In the genomic region with DNA sequence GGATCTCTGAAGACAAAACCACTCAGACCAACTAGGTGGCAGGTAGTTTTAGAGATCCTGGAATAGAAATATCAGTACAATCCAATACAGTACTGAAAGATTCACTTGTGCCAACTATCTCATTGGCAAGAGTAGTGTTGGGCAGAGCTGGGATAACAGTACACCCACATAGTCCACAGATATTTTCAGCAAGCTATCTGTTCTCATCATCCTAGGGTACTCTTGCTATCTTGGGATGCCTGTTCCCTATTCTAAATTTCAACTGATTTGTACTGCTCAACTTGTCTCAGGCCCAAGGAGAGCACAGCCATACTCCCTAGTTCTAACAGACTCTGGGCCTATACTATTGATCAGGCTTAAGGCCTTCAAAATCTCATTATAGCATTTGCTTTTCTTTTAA, we compare ENCODE assay signal across 16 mouse cellular contexts.
"Had no signal": no experiment of that assay in that cellular context is flagged by ENCODE, and none has a peak within 500 bp of the region (broad histone marks: within the 10 kb centered on the region; RNA-seq: fewer than 3 reads in every experiment).

No protein-coding gene starts in this region.

- H3K27me3 ChIP-seq: liver, embryonic 15.5 days; lung, embryonic 15.5 days; megakaryocyte, embryonic 14.5 days; midbrain, embryonic 13.5 days; midbrain, embryonic 15.5 days; neural tube, embryonic 12.5 days; stomach, embryonic 15.5 days had no signal

- H3K36me3 ChIP-seq: liver, embryonic 15.5 days; lung, embryonic 15.5 days; midbrain, embryonic 13.5 days; midbrain, embryonic 15.5 days; neural tube, embryonic 12.5 days; stomach, embryonic 15.5 days had no signal

- DNase-seq: liver, postnatal 0 days; lung, adult 2 months; lung, postnatal 14 days; lung, postnatal 36 days; thymus, adult 18-20 months; thymus, postnatal 25 days; thymus, postnatal 4 days had no signal

- H3K4me3 ChIP-seq: liver, embryonic 15.5 days; lung, embryonic 15.5 days; megakaryocyte, embryonic 14.5 days; midbrain, embryonic 13.5 days; midbrain, embryonic 15.5 days; neural tube, embryonic 12.5 days; stomach, embryonic 15.5 days had no signal

- H3K4me1 ChIP-seq: liver, embryonic 15.5 days; lung, embryonic 15.5 days; megakaryocyte, embryonic 14.5 days; midbrain, embryonic 13.5 days; midbrain, embryonic 15.5 days; neural tube, embryonic 12.5 days; stomach, embryonic 15.5 days had no signal

- H3K27ac ChIP-seq: liver, embryonic 15.5 days; lung, embryonic 15.5 days; macrophage; midbrain, embryonic 13.5 days; midbrain, embryonic 15.5 days; neural tube, embryonic 12.5 days; stomach, embryonic 15.5 days; stomach, postnatal 0 days had no signal
